Mouse (Mus musculus) T-helper 2 cell (primary cell): ENCODE data around the gene Aspa.

Experiments used
- in situ Hi-C: fragments of 300-600 bp; cut with MboI, MseI; formaldehyde crosslinking; loops from one replicate; pipeline ENCODE4 v1.15.1; 2025; ENCODE audit warnings: high pct_unique_total_duplicates

Gene Aspa

DNA sequence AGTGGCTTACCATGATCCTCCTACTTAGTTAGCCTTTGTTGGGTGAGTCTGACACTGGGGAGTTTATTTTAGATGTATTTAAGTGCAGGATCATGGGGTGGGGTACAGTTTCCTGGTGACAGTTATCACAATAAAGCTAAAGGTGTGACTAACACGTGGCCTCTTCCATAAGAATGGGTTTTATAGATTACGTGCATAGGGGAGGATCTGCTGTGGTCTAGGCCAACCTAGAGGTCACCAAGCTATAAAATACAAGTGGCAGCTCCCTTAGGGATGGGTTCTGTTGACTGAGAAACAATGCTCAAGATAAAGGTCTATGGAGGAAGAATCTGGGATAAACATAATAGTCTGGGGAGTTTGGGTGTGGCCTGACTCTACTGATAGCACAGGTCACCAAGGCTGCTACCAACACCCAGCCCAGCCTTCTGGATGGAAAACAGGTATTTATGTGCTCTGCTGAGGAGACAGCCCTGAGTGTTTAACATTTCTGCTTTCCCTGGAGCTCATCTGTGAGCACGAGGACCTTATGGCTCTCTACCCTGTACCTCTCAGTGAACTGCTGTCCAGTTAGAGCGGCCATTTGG, 71.9 kb downstream of the Aspa start:
- in situ Hi-C loops, result no loop called here
